Mouse (Mus musculus) liver, embryonic 14.5 days (tissue): ENCODE measurements at regions not wholly inside any gene's neighbourhood (a gene's known extent, or its start where the extent isn't known, plus 50 kb on each side); places are given as distances from the start of the nearest gene placed in this dataset.
A peak's percentile ranks its signal among the peaks of the same experiment; 100 is the strongest.

ENCODE experiments used
- CTCF ChIP-seq: IDR thresholded peaks from 2 replicates; pipeline ENCODE4 v1.5.1; 2016; ENCODE audit warnings: antibody characterized with exemption, low read depth, control low read depth
- EP300 ChIP-seq: IDR thresholded peaks from 2 replicates; pipeline ENCODE4 v1.6.1; 2016; ENCODE audit warnings: antibody characterized with exemption, low read depth

DNA sequence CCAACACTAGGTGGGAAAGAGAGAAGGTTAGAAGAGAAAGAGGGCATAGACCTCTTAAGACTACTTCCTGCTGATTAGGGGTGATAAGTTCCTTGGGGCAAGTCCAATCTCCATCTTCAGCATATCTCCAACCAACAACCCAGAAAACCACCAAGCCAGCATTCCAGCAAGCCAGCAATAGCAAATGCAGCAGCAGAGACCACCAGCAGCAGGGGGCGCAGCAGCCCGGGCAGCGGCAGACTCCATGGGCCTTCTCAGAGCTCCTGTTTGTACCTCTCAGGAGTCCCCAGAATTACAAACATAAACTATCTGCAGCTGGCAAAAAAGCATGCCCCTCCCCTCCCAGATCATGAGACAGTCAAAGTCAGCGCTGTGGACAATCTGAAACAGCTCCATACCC lies 222.0 kb upstream of the Ttc29 start:
- peak; percentile 44 for TF ChIP-seq CTCF
- TF ChIP-seq EP300, result no peak
